Mouse (Mus musculus) kidney, postnatal 36 days (tissue): ENCODE measurements at regions not wholly inside any gene's neighbourhood (a gene's known extent, or its start where the extent isn't known, plus 50 kb on each side); places are given as distances from the start of the nearest gene placed in this dataset.
"Not testable (repeated sequence)": the region's sequence is repeated elsewhere in the genome, so short reads cannot be mapped to it uniquely, and the experiment has no call there.

Experiments
- DNase-seq, 2 experiments: peaks; one replicate each; pipeline ENCODE4 v3.0.0; 2021 to 2022; ENCODE audit warnings: mixed read lengths in 2 of 2

DNA sequence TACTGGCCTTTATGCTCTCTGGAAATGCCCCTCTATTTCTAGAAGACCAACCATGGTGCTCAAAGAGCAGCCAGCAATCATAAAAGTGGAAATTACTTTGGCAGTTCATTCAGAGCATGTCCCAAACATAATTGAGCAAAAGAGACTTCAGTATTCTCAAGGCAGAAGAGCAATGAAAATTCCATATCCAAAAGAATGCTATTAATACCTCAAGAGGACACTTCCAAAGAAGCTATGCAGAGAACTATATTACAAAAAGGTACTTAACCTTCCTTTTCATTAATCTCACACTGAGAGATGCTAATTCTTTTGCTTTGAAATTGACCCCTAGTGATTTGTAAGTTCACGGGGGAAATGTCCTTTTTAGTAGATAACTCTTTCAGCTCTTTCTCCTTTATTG lies 105.7 kb downstream of the Mrpl39 start:
- DNase-seq: no peak

DNA sequence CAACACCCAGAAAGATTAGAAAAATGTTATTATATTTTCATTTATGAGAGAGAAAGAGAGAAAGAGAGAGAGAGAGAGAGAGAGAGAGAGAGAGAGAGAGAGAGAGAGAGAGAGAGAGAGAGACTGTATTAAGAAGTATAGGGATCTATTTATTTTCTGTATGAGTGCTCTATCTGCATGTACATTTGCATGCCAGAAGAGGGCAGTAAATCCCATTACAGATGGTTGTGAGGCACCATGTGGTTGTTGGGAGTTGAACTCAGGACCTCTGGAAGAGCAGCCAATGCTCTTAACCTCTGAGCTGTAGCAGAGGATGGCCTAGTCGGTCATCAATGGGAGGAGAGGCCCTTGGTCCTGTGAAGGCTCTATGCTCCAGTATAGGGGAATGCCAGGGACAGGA lies 91.1 kb downstream of the Mrpl39 start:
- DNase-seq: not testable (repeated sequence)

DNA sequence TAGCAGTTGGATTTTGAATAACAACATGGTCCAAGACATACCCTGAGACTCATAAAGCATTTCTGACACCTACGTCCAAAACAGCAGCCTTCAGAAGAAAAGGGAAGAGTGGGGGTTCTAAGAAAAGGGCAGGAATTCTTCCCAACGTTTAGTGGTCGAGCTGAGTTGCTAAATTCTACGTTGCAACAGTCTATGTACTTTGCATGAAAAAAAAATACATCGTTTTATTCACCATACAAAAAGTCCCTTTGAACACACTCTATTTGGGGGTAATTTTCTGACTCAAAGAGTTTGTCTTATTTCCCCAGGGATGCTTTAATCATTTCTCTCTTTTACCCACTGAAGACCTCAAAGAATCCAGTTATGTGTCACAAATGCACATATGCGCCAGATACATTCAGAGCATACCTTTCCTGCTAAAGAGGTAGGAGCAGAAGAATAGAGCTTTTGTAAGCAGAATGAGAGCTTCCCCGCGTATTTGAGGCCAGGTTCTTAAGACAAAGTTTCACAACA lies 89.3 kb downstream of the Mrpl39 start:
- no peak for DNase-seq

DNA sequence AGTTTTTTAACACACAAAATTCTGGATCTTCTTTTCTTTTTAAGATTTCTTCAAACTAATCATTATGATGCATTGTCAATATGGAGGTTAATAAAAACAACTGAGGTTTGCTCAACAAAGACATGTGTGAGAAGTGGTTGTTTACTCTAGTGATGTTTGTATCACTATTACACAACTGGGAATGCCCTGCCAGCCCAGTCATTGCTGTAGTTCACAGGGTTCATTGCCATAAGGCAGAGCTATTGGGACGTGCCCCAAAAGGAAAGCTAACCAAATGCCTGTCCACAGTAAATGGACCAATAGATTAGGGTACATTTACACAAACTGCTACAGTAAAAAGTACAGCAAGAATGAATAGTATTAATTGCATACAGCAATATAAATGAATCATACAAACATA lies 84.9 kb downstream of the Mrpl39 start:
- DNase-seq: no peak

DNA sequence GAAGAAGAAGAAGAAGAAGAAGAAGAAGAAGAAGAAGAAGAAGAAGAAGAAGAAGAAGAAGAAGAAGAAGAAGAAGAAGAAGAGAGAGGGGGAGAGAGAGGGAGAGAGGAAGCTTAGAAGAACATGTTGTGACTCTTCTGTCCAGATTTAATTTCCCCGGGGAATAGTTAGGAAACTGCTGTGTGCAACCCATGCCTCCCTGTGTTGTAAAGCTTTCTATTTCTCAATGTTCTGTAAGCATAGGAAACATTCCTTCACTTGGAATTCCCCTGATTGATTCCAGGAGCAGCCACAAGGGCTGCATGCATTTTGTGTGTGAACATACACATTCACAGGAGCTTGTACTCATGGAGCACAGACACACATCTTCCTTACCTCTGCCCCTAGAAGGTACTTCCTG lies 81.7 kb downstream of the Mrpl39 start:
- DNase-seq: no peak

DNA sequence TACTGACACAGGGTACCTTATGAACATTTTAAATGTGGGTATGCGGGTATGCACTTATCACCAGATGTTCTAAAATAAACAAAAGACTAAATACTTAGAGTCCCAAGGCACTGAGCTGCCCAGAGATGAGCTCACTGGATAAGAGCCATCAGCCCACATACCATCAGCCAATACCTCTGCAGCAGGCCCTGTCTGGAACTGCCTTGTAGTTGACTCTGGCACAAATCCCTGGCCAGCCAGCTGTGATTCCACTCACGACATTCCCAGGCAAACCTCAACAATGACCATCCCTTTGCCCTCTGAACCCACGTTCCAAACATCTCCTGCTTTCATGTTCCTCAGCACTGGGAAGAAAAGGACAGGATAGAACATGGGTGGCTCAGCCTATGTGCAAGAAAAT lies 73.7 kb downstream of the Mrpl39 start:
- DNase-seq: peak; percentile 23 to 27

DNA sequence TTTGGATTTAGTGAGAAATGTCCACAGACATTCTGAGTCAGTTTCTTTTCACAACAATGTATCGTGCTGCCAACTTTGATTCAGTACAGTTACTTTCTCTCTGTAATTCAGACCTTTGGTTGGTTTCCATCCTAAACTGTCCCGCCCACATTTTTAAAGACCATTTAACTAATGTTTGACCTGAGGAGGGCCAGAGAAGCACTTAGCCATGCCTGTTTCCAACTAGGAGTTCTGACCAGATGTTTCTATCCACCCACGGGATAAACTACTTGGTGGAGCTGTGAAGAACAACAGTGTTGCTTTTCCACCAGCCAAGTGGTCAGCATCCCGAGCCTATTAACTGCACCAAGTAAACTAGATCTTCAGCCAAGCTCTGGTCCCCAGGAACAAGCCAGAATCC lies 72.0 kb downstream of the Mrpl39 start:
- no peak for DNase-seq
